Mouse (Mus musculus) heart, postnatal 25 days (tissue): ENCODE data around the gene Gm4907. TPM values are rescaled to one million over a fixed set of nuclear protein-coding genes. Genes with fewer than 3 reads are reported as not detected.
"Not testable (repeated sequence)": the region's sequence is repeated elsewhere in the genome, so short reads cannot be mapped to it uniquely, and the experiment has no call there.

ENCODE experiments used
- DNase-seq: peaks from one replicate; pipeline ENCODE4 v3.0.0; 2022; ENCODE audit warnings: low spot score
- intact Hi-C: fragments of 180-260 bp; cut with DNase I; formaldehyde crosslinking; loops from one replicate; pipeline ENCODE4 v1.15.1; 2025
- total RNA-seq, 2 experiments: library from RNA; stranded (reverse); gene quantifications; 2 replicates each; pipeline ENCODE4 v1.2.3; 2021

The Gm4907 gene
- total RNA-seq, result not detected

GRCm38 (mm10) chrX:23882253-23882652 lies at the start of gene Gm4907:
TSS of gene Gm4907 (plus strand) at chrX:23882553.
- DNase-seq, intact Hi-C loops: not testable (repeated sequence)

DNA sequence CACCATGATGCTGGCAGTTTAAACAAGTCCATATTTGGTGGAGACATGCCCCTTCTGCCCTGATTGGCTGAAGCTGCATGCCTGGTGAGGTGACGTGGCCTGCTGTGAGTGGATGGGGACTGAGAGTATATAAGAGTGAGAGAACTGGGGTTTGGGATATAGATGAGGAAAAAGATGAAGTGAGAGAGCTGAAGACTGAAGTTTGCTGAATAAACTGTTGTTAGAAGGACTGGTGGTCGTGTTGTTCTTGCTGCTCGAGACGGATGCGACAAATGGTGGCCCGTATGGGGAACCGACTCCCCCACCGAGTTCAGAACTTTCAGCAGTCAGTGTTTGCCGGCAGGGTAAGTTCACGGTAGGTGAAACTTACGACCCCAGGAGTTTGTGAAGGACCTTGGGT lies 48.6 kb upstream of the Gm4907 start:
- intact Hi-C loops, DNase-seq: not testable (repeated sequence)

GRCm38 (mm10) chrX:23840921-23841320 lies 41.4 kb upstream of the Gm4907 start:
- intact Hi-C loops, result no loop called here
- no peak for DNase-seq

- intact Hi-C loops, result no loop called here
- no peak for DNase-seq
Observed at GRCm38 (mm10) chrX:23954161-23954560, 71.8 kb downstream of the Gm4907 start.

Other genes starting within 250 kb of the Gm4907 start
- 10 to 100 TPM in 1 of 2 experiments, 1 to 10 TPM in 1; 9.7 to 10.4 TPM for gene Wdr44, start 189.5 kb upstream of the Gm4907 start, total RNA-seq
- not detected for gene Gm4985, start 76.4 kb downstream of the Gm4907 start, total RNA-seq